Mouse (Mus musculus) Muller cell, postnatal 12 days (primary cell): ENCODE data around the gene Tcp10a.
A peak's percentile ranks its signal among the peaks of the same experiment; 100 is the strongest.
"Not testable (repeated sequence)": the region's sequence is repeated elsewhere in the genome, so short reads cannot be mapped to it uniquely, and the experiment has no call there.

Source experiments
- DNase-seq: peaks from one replicate; pipeline ENCODE4 v3.0.0-alpha.2; 2015; ENCODE audit errors: inconsistent ontology term

Tcp10a gene

GRCm38 (mm10) chr17:7366676-7367374 is 42.4 kb downstream of the Tcp10a start:
- not testable (repeated sequence) for DNase-seq

GRCm38 (mm10) chr17:7369401-7369800 is 45.0 kb downstream of the Tcp10a start:
- not testable (repeated sequence) for DNase-seq

DNA sequence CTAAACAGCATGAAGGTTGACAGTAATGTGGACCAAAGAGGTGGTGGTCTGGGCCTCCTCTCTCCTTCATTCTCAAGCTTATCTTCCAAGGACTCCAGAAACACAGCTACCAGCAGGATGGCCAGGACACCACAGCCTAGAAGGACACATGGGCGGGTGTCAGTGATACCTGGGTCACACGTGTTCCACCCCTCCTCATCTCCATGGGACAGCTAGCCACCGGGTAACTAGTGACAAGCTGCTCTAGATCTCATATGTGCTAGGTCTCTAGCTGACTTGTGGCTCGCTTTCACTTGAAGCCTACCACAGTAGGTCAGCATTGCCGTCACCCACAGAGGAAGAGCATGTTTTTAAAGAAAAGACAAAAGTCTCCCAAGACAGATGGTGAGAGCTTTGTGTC is 47.4 kb downstream of the Tcp10a start, which contains the start of gene Gm49630:
TSS of gene Gm49630 (minus strand) at position 101 of the 400 bp plus-strand sequence.
- not testable (repeated sequence) for DNase-seq

DNA sequence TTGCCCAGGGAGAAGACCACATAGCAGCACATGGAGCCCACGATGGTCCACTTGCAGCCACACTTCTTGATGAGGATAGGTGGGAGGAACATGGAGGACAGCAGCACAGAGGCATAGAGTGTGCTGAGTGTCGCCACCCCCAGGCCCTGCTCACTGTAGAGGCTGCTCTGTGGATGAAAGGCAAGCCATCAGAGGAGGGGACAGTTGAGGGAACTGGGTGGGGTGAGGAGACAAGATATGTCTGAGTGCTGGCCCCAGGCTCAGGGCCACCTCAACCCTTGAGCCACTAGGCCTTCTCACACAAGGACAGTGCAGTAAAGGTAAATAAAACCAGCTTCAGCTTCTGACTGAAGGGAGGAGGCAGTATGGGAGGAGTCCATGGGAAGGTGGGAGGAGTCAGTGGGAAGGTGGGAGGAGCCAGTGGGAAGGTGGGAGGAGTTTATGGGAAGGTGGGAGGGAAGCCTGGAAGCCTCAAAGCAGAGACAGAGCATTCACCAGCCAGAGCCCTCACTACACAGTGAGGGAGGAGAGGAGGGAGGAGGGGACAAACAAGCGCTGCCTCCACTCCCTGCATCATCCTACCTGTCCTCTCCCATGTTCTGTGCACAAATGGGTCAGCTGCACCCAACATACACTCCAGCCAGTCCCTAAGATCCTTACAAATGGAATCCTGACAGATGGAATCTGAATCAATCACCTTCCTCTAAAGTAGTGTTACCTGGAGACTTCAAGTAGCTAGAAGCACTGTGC is 52.7 kb downstream of the Tcp10a start:
- DNase-seq = not testable (repeated sequence)

- not testable (repeated sequence) for DNase-seq
These were observed 53.5 kb downstream of the Tcp10a start for GRCm38 (mm10) chr17:7377907-7378306.

DNA sequence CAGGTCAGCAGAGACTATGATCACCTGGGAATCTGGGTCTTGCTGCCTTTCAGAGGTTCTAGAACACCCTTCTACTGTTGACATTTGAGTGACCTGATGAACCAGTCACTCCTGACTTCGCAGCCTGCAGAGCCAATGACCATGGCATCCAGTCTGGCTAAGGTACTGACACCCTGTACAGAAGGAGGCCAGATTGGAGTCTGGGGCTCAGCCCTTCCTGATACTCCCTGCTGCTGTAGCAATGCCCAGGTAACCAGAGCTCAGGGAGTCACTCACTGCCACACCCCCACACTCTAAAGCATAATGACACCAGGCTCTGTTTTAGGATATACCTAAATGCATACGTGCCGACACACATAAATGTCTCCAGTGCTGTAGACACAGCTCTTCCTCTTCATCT is 58.3 kb downstream of the Tcp10a start:
- not testable (repeated sequence) for DNase-seq

- not testable (repeated sequence) for DNase-seq
These were observed 59.0 kb downstream of the Tcp10a start for GRCm38 (mm10) chr17:7383167-7384143.

GRCm38 (mm10) chr17:7385364-7385763 is 60.9 kb downstream of the Tcp10a start, which contains the start of gene Unc93a2:
Unc93a2 (minus strand) TSS chr17:7385464.
- not testable (repeated sequence) for DNase-seq

DNA sequence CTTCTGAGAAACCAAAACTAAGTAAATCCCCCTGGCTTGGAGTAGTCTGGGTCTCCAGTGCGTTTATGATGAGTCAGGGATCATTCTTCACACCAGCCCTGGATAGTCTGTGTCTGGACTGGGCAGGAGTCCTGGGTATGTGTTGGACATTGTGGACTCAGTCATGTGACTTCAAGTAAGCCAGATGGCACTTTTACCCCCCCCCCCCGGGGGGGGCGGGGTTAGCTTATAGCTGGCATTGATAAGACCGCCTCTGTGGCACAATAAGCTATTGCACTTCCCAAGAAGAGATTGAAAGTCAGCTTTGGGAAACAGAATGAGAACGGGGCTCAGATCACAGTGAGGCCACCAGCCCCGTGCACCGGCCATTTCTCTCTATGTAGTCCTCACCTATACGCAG is 61.6 kb downstream of the Tcp10a start:
- peak; percentile 11 for DNase-seq

DNA sequence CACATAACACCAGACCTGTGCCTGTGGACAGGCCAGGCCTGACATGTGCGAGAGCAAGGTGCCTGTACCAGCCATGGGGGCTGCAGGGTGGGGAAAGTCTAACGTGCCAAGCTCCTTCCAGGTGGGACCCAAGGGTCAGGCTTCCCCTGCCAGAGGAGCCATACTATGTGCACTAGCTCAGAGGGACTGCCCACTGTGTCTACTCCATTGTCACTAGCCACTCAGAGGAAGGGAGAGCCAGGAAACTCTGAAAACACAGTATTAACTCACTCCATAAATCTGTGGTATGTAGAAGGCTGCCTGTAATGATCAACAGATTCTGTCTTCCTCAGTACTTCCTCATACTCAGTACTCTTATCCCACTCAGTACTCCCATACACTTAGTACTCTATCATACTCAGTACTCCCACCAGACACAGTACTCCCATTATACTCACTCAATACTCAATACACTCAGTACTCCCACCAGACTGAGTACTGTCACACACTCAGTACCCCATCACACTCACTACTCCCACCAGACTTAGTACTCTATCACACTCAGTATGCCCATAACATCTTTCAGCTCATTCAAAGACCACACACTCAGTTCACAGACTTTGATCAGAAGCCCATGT is 64.0 kb downstream of the Tcp10a start:
- DNase-seq = not testable (repeated sequence)

- DNase-seq = not testable (repeated sequence)
These were observed 64.5 kb downstream of the Tcp10a start for GRCm38 (mm10) chr17:7388958-7389356.

- DNase-seq = not testable (repeated sequence)
These were observed 65.5 kb downstream of the Tcp10a start for GRCm38 (mm10) chr17:7389898-7390297.

- not testable (repeated sequence) for DNase-seq
These were observed 70.7 kb downstream of the Tcp10a start for GRCm38 (mm10) chr17:7395116-7395515.
